Mouse (Mus musculus): ENCODE data around the gene Itfg1. TPM values are rescaled to one million over a fixed set of nuclear protein-coding genes. Genes with fewer than 3 reads are reported as not detected.
A peak's percentile ranks its signal among the peaks of the same experiment; 100 is the strongest.

Gene Itfg1
- total RNA-seq, 2 experiments from 2014 or later: 35.4 to 38.3 TPM

DNA sequence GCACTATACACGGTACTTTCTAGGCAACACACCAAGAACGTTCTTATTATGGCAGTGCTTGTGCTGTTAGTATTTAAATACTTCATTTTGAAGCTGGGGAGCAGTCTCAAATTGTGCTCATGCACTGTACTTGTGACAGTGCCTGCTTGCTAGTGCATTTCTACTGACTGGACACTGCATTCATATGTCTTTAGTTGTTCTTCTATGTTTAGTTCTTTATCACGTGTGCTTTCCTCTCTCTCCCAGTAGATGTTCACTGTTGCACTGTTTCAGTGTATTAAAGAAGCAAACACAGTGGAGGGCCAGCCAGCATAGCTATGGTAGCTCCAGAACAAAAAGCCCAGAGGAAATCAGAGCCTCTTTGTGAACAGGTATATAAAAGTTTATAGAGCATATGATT lies 110.2 kb downstream of the Itfg1 start:
- DNase-seq: no peak

DNA sequence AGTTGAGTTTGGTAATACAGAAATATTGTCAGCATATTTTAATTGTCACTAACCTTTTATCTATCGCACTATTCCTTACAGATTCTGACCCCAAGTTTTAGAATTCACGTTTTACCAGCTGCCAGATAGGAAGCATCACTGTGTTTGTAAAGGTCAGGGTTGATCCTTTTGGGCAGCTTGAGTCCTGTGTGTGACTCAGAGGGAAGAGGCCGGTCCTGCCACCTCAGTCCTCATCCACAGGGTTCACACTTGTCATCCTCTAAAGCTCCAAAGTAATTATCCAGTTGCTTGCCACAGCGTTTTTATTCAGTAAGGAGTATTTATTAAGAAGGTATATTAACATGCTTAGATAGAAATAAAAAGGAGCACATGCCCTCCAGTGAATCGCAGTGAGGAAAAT lies 123.5 kb downstream of the Itfg1 start:
- no peak for DNase-seq

DNA sequence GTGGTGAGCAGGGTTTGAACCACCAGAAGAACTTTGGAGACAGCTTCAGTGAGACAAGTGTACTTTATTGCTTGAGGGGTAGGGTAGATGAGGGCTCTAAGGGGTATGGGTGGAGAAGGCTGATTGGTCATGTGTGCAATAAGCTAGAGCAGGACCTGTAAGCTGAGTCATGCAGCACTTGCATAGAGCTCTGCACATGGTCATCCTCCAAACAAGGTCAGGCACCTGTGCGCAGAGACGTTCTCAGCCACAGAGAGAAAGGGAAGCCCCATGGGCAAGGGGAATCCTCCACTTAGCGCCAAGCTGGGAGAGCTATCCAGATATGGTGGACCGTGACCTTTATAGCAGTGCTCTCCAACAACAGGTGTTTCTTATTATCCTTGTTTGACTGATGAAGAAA lies 124.0 kb downstream of the Itfg1 start:
- DNase-seq: no peak

DNA sequence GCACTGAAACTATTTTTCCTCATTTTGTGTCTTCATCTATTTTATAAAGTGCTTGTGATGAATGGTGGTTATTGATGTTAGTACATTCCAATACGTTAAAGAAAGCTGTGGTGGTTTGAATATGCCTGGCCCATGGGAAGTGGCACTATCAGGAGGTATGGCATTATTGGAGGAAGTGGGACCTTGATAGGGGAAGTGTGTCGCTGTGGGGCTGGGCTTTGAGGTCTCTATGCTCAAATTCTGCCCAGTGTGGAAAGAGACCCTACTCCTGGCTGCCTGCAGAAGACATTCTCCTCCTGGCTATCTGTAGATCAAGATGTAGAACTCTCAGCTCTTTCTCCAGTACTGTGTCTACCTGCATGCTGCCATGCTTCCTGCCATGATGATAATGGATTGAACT lies 133.7 kb downstream of the Itfg1 start:
- DNase-seq: no peak

DNA sequence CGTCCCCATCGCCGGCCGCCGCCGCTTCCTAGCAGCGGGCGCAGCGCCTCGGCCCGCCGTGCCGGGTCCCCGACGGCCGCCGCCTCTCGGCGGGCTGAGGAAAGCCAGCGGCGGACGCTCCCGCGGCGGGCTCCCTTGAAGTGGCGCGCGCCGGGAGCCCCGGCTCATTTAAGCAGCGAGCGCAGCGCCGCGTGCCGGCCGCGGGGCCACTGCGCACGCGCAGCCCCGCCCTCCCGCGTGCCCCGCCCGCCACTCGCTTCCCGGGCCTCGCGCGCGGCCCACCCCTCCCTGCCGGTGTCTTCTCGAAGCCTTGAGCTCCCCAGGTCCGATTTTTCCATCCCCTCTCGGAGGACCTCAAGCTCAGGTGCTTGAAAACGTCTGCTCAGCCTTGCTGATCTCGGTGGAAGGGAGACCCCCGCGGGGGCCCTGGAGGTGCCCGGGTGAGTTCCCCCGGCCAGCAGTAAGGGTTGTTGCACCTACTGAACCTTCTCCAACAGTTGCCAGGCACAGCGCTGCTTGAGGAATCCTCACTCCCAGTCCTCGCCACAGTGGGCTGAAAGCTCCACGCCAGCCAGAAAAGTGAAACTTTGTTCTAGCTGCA lies 139.9 kb downstream of the Itfg1 start, which contains the start of gene Neto2:
Gene Neto2, minus strand, starts transcription at position 174 of the 601 bp plus-strand sequence.
- DNase-seq: peak; percentile 72

DNA sequence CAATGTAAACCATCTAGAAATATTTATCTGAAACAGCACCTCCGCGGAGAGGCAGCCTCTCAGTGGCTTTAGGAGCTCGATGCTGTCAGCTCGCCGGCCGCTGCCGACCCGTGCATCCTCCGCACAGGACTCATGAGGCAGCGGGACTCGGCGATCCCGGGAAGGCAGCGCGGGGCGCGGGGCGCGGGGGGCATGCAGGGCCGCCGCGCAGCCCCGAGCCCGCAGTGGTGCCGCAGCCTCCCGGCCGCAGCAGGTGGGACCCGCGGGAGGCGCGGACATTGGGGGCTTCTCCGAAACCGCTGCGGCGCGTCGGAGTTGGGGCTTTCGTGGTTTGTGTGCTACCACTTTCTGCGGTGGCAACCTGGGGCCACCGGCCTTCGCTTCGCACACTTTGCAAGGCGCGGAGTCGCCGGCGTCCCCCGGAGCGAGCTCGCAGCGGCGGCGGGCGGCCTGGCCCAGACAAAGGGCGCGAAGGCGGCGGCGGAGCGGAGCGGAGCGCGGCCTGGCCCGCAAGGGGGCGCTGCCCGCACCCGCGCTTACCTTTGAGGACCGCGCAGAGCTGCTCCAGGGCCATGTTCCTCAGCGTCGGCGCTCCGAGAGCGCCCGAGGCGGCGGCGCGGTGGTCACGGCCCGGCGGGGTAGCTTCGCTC lies 140.5 kb downstream of the Itfg1 start:
- peak; percentile 71 for DNase-seq

DNA sequence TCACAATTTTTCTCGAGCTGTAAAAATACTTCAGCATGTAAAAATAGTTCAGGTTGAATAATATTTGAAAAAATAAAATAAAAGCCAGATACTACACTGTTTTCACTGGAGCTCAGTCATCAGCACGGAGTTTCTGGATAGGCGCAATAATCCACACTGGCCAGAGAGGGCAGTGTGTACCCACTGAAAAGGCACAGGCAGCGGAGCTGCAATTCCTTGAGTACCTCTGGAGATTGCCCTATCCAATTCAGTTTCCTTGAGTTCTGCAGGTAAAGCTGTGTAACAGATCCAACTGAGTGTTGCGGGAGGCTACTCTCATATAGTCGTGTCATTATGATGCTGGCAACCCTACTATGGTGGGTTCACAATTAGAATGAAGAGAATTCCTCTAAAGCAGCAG lies 141.7 kb downstream of the Itfg1 start:
- DNase-seq: peak; percentile 54

Small RNAs within 50 kb of the gene (microRNA-seq; reads per million reads assigned to microRNA genes)
- gene Mir8109: 0 reads per million in 2 experiments

Other genes with a start within 250 kb of the Itfg1 start
- gene Neto2, start 140.0 kb downstream of the Itfg1 start, total RNA-seq (2021): 1 to 10 TPM; 3.2 to 4.0 TPM
- 100 to 1,000 TPM; 107 to 119 TPM for gene Phkb, start within 50 bp of the Itfg1 start, total RNA-seq (2021)

Measured in gastrocnemius, postnatal 10 days (tissue).